Mouse (Mus musculus): ENCODE results near the gene St3gal2. TPM values are rescaled to one million over a fixed set of nuclear protein-coding genes. Genes with fewer than 3 reads are reported as not detected.
"Not testable (repeated sequence)": the region's sequence is repeated elsewhere in the genome, so short reads cannot be mapped to it uniquely, and the experiment has no call there.

St3gal2 gene
- polyA plus RNA-seq, 1 experiment from 2014 or later = 30.4 TPM

DNA sequence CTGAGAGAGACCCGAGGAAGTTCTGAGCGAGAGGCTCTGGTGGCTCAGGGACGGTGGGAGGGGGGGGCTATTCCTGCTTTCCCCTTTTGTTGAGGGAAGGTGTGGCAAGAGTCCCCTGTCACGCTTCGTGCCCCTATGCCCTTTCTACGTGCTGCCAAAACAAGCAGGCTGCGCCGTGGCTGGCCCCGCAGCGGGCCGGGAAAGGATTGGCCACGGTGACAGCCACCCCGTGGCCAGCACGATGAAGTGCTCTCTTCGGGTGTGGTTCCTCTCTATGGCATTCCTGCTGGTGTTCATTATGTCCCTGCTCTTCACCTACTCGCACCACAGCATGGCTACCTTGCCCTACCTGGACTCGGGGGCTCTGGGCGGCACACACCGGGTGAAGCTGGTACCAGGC, 37.7 kb downstream of the St3gal2 start:
- Histone ChIP-seq H3K4me1 (0 out of 2 replicates have a peak, but pooled peaks cover 4% of the 10 kb centered on the region), H3K4me2 (replicated peaks) (no peak overlapping the region), H3K36me3 (peaks cover 46% of the 10 kb centered on the region), H3K27ac (no peak overlapping the region), H3K9me3 (replicated peaks) (no peaks in the 10 kb centered on the region), H3K4me3 (no peak overlapping the region), H3K9ac (no peak overlapping the region), H3K27me3 (no peaks in the 10 kb centered on the region)
- ATAC-seq (ENCODE audit: low FRiP score) = no peak
- WGBS = 92% methylated on average over 19 of the region's 19 CpGs

DNA sequence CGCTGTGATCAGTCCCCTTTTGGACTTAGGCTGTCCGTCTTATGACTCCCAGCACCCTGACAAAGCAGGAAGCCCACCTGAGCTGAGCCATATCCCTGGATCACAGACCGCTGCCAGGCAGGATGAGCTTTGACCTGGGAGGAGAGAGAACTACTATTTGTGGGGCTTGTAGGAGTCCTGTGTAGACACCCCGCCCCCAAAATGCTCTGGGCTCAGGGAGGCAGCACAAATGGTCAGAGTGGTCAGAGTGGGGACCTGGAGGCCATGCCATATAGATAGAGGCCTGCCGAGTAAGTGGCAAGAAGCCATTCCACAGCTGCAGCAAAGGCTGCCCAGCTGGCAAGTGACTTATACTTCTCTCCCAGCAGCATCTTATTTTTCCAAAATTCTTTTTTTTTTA, 38.4 kb downstream of the St3gal2 start:
- H3K4me1 ChIP-seq = 0 out of 2 replicates have a peak, but pooled peaks cover 4% of the 10 kb centered on the region
- no peak overlapping the region for H3K4me3 ChIP-seq
- no peak overlapping the region for H3K4me2 ChIP-seq (replicated peaks)
- H3K9ac ChIP-seq = no peak overlapping the region; the same call in 1 of the 2 replicates
- ATAC-seq (ENCODE audit: low FRiP score) = no peak
- H3K27ac ChIP-seq = no peak overlapping the region
- 92% methylated on average over 5 of the region's 5 CpGs for WGBS
- H3K36me3 ChIP-seq = peaks cover 52% of the 10 kb centered on the region
- H3K9me3 ChIP-seq (replicated peaks) = no peaks in the 10 kb centered on the region
- no peaks in the 10 kb centered on the region for H3K27me3 ChIP-seq

DNA sequence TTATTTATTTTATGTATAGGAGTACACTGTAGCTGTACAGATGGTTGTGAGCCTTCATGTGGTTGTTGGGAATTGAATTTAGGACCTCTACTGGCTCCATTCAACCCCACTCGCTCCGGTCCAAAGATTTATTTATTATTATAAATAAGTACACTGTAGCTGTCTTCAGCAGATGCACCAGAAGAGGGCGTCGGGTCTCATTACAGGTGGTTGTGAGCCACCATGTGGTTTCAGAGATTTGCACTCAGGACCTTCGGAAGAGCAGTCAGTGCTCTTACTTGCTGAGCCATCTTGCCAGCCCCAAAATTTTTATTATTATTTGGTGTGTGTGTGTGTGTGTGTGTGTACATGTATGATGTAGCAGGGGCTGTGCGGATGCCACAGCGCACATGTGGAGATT, 38.8 kb downstream of the St3gal2 start:
- not testable (repeated sequence) for H3K9ac ChIP-seq; H3K27ac ChIP-seq; H3K4me1 ChIP-seq; H3K9me3 ChIP-seq (replicated peaks); H3K4me3 ChIP-seq; H3K4me2 ChIP-seq (replicated peaks); H3K27me3 ChIP-seq; ATAC-seq (ENCODE audit: low FRiP score)
- 92% methylated on average over 7 of the region's 7 CpGs for WGBS
- H3K36me3 ChIP-seq = peaks cover 52% of the 10 kb centered on the region

DNA sequence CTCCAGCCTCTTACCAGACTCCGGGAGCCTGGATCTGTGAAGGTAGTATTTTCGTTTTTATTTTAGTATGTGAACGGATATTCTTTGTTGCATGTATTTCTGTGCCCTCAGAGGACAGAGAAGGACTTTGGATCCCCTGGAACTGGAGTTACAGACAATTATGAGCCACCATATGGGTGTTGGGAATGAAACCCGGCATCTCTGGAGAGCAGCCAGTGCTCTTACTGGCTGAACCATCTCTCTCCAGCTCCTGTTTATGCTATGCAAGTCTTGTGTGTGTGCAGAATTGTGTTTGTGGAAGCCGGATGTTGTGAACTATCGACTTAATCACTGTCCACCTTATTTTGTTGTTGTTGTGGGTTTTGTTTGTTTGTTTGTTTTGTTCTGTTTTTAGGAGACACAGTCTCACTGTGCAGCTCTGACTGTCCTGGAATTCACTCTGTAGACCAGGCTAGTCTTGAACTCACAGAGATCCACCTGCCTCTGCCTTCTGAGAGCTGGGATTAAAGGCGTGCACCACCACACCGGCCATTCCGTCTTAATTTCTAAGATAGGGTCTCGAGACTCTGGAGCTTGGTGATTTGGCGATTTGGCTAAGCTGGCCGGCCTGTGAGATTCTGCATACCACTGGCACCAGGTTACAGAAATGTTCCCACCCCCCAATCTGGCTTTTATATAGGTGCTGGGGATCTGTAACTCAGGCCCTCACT, 39.5 kb downstream of the St3gal2 start:
- WGBS = 95% methylated on average over 12 of the region's 12 CpGs
- peaks cover 53% of the 10 kb centered on the region for H3K36me3 ChIP-seq

DNA sequence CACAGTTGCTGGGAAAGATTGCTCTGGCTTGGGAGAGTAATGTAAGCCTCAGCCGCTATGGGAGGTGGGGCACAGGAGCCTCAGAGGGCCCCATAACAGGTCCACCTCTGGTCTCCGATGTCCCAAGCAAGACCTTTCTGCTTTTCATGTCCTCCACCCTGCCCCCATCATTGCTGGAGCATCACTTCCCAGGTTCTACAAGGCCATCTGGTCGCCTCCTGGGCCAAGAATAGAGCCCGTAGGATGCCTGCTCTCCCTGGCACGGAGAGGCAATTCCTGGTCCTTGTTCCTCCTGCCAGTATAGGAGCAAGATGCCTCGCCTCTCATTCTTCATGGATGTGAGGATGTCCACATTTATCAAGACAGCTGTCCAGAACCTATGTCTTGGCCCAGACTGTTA, 40.2 kb downstream of the St3gal2 start:
- peaks cover 54% of the 10 kb centered on the region for H3K36me3 ChIP-seq
- 89% methylated on average over 6 of the region's 6 CpGs for WGBS
- H3K4me1 ChIP-seq = 0 out of 2 replicates have a peak, but pooled peaks cover 4% of the 10 kb centered on the region

More for the DNA sequence above, 39.5 kb downstream of the St3gal2 start:
- Histone ChIP-seq H3K4me1 (0 out of 2 replicates have a peak, but pooled peaks cover 4% of the 10 kb centered on the region), H3K9me3 (replicated peaks) (no peaks in the 10 kb centered on the region), H3K27ac (no peak overlapping the region), H3K4me2 (replicated peaks) (no peak overlapping the region), H3K4me3 (no peak overlapping the region), H3K9ac (no peak overlapping the region), H3K27me3 (no peaks in the 10 kb centered on the region)
- ATAC-seq (ENCODE audit: low FRiP score) = no peak

DNA sequence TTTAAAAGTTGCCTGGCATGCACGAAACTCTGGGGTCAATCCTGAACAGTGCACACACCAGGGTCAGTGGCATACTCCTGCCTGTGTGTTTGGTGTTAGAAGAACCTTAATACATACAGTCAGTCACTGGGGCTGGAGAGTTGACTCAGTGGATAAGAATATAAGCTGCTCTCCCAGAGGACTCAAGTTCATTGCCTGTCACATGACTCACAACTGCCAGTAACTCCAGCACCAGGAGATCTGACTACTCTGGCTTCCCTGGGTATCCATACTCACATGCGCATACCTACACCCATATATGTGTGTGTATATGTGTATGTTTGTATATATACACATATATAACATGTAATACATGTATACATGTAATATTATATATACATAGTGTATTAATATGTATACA, 43.3 kb downstream of the St3gal2 start:
- Histone ChIP-seq H3K9me3 (replicated peaks) (no peaks in the 10 kb centered on the region), H3K4me3 (no peak overlapping the region), H3K4me1 (no peaks in the 10 kb centered on the region), H3K27me3 (no peaks in the 10 kb centered on the region), H3K27ac (no peak overlapping the region), H3K36me3 (peaks cover 57% of the 10 kb centered on the region), H3K4me2 (replicated peaks) (no peak overlapping the region), H3K9ac (no peak overlapping the region)
- ATAC-seq (ENCODE audit: low FRiP score) = no peak
- WGBS = 98% methylated on average over 2 of the region's 2 CpGs

More for the DNA sequence above, 40.2 kb downstream of the St3gal2 start:
- H3K9me3 ChIP-seq (replicated peaks) = no peaks in the 10 kb centered on the region
- H3K4me2 ChIP-seq (replicated peaks) = no peak overlapping the region
- H3K9ac ChIP-seq = no peak overlapping the region
- no peaks in the 10 kb centered on the region for H3K27me3 ChIP-seq
- no peak for ATAC-seq (ENCODE audit: low FRiP score)
- no peak overlapping the region for H3K4me3 ChIP-seq
- no peak overlapping the region for H3K27ac ChIP-seq

DNA sequence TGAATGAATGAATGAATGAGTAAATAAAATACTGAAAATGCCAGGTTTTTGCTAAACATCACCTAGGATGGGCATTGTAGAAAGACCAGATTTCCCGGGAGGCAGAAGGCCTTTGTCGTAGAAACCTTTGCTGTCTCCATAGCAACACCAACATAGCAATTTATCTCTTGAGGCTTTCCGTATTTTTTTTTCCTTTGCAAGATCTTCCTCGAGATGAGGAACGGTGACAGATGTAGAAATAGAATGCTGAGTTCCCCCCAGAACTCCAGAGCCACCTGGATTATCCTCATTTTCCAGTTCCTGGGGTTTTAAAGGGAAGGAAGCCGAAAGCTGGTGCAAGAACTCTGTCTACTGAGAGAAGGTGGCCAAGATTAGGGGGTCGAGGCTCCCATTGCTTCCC, 44.9 kb downstream of the St3gal2 start:
- no peak for ATAC-seq (ENCODE audit: low FRiP score)
- Histone ChIP-seq H3K27ac (no peak overlapping the region), H3K4me2 (replicated peaks) (no peak overlapping the region), H3K36me3 (peaks cover 42% of the 10 kb centered on the region), H3K9me3 (replicated peaks) (no peaks in the 10 kb centered on the region), H3K9ac (no peak overlapping the region), H3K4me1 (no peaks in the 10 kb centered on the region), H3K4me3 (no peak overlapping the region), H3K27me3 (no peaks in the 10 kb centered on the region)
- WGBS = 80% methylated on average over 7 of the region's 7 CpGs

DNA sequence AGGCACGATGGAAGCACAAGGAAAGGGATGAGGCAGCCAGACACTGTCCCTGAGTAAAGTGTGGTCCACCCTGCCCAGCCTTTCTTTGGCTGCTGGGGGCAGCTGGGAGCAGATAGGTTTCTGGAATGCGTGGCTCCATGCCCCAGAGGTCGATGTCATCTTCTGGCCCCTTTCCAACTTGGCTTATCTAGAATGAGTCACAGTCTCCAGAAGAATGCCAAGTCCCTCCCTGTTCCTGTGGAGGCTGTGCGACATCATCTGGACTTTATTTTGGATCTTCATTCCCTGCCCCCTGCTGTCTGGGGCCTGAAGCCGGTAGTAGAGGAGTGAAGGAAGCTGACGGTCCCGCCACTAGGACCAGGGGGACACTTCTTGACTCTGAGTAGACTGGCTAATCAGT, 45.9 kb downstream of the St3gal2 start:
- Histone ChIP-seq H3K9ac (no peak overlapping the region), H3K4me1 (peaks cover 4% of the 10 kb centered on the region), H3K27me3 (no peaks in the 10 kb centered on the region), H3K27ac (no peak overlapping the region), H3K4me2 (replicated peaks) (no peak overlapping the region), H3K9me3 (replicated peaks) (no peaks in the 10 kb centered on the region), H3K4me3 (no peak overlapping the region), H3K36me3 (peaks cover 35% of the 10 kb centered on the region)
- 77% methylated on average over 7 of the region's 7 CpGs for WGBS
- ATAC-seq (ENCODE audit: low FRiP score) = no peak

DNA sequence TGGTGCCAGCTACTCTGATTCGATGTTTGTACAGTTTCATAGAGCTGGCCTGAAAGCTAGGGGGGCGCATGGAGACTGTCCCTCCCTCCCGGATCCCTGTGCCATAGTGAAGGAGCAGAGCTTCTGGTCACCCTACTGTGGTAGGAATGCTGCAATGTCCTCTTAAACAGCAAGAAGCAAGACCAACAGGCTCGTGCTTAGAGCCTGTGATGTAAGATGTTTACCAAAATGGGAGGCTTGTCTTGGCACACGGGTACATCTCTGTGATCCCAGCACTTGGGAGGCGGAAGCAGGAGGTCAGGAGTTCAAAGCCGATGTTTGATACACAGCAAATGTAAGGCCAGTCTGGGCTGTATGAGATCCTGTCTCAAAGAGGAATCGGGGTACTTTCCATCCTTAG, 46.9 kb downstream of the St3gal2 start:
- peaks cover 35% of the 10 kb centered on the region for H3K36me3 ChIP-seq
- no peak for ATAC-seq (ENCODE audit: low FRiP score)
- H3K4me3 ChIP-seq = no peak overlapping the region
- H3K9me3 ChIP-seq (replicated peaks) = no peaks in the 10 kb centered on the region
- H3K9ac ChIP-seq = no peak overlapping the region
- no peak overlapping the region for H3K4me2 ChIP-seq (replicated peaks)
- H3K27me3 ChIP-seq = no peaks in the 10 kb centered on the region
- WGBS = 88% methylated on average over 8 of the region's 8 CpGs
- H3K4me1 ChIP-seq = peaks cover 8% of the 10 kb centered on the region
- H3K27ac ChIP-seq = no peak overlapping the region

DNA sequence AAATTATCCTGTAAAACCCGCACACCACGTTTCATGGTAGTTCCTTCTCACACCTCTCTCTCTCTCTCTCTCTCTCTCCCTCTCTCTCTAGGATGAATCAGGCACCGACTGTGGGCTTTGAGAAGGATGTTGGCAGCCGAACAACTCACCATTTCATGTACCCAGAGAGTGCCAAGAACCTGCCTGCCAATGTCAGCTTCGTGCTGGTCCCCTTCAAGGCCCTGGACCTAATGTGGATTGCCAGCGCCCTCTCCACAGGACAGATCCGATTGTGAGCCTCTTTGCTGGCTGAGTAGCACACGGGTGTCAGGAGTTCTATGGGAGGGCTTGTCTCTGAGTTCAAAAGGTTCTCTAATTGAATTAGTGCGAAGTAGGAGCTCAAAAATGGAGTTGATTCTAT, 47.6 kb downstream of the St3gal2 start:
- no peak overlapping the region for H3K4me3 ChIP-seq
- peaks cover 31% of the 10 kb centered on the region for H3K36me3 ChIP-seq

DNA sequence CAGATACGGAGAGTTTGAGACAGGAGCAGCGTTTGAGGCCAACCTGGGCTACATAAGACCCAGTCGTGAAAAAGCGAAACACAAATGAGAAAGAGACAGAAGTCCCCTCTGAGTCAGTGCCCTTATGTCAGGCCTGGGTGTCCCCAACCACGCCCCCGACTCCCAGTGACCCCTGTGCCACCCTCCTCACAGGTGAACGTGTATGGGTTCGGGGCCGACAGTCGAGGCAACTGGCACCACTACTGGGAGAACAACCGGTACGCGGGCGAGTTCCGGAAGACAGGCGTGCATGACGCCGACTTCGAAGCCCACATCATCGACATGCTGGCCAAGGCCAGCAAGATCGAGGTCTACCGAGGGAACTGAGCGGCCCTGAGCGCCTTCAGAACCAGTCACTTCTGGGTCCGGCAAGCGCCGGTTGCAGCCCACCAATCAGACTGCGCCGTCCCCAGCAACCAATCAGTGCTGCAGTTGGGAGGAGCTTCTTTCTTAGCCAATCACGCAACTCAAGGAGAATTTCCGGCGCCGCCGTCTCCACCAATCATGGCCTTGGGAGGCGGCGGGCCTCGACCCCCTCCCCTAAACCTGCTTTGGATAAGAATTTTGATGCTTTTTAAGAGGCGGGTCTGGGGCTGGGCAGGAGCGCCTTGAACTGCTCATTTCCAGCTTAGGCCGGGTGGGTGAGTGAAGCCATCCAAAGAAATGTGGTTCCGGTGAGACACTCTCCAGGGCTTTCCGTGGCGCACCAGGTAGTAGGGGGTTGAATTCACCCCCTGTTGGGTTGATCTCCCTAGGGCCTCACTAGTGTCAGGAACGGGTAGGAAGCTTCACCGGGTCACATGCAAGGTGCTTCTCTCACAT, 50.4 kb downstream of the St3gal2 start:
- no peaks in the 10 kb centered on the region for H3K9me3 ChIP-seq (replicated peaks)
- WGBS = 5% methylated on average over 45 of the region's 45 CpGs
- peak overlapping the region; percentile 54 for H3K4me3 ChIP-seq
- no peak overlapping the region for H3K27ac ChIP-seq
- H3K4me2 ChIP-seq (replicated peaks) = peak overlapping the region; percentile 76
- H3K27me3 ChIP-seq = no peaks in the 10 kb centered on the region
- ATAC-seq (ENCODE audit: low FRiP score) = peak; percentile 98
- peak overlapping the region; percentile 63 for H3K9ac ChIP-seq
- H3K4me1 ChIP-seq = peaks cover 8% of the 10 kb centered on the region
- peaks cover 40% of the 10 kb centered on the region for H3K36me3 ChIP-seq

More for the DNA sequence above, 47.6 kb downstream of the St3gal2 start:
- Histone ChIP-seq H3K4me2 (replicated peaks) (no peak overlapping the region), H3K4me1 (peaks cover 8% of the 10 kb centered on the region), H3K27me3 (no peaks in the 10 kb centered on the region), H3K27ac (no peak overlapping the region), H3K9ac (no peak overlapping the region), H3K9me3 (replicated peaks) (no peaks in the 10 kb centered on the region)
- WGBS = 85% methylated on average over 9 of the region's 9 CpGs
- ATAC-seq (ENCODE audit: low FRiP score) = no peak

DNA sequence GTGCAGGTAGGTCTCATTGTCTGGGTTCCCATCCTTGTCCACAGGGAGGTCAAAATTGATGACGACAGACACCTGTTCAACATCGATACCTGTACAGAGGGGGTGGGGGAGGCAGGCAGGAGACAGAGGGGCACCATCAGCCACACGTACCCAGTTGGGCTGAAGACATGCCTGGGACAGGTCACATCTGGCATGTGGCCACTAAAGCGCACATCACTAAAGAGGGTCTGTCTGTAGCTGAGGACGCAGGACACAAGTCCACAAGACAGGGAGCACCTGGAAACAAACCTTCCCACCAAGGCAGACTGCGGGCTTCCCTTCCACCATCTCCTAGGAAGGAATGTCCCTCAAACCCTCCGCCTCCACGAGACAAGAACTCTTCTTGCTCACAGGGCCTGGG, 56.8 kb downstream of the St3gal2 start:
- not testable (repeated sequence) for H3K4me1 ChIP-seq; ATAC-seq (ENCODE audit: low FRiP score); H3K27me3 ChIP-seq; H3K9ac ChIP-seq; H3K4me3 ChIP-seq; H3K27ac ChIP-seq; H3K4me2 ChIP-seq (replicated peaks); H3K9me3 ChIP-seq (replicated peaks)
- 95% methylated on average over 8 of the region's 8 CpGs for WGBS
- H3K36me3 ChIP-seq = peaks cover 59% of the 10 kb centered on the region
